Mouse (Mus musculus): ENCODE measurements around the gene Sltm.
A peak's percentile ranks its signal among the peaks of the same experiment; 100 is the strongest.
"Not testable (repeated sequence)": the region's sequence is repeated elsewhere in the genome, so short reads cannot be mapped to it uniquely, and the experiment has no call there.

The Sltm gene

DNA sequence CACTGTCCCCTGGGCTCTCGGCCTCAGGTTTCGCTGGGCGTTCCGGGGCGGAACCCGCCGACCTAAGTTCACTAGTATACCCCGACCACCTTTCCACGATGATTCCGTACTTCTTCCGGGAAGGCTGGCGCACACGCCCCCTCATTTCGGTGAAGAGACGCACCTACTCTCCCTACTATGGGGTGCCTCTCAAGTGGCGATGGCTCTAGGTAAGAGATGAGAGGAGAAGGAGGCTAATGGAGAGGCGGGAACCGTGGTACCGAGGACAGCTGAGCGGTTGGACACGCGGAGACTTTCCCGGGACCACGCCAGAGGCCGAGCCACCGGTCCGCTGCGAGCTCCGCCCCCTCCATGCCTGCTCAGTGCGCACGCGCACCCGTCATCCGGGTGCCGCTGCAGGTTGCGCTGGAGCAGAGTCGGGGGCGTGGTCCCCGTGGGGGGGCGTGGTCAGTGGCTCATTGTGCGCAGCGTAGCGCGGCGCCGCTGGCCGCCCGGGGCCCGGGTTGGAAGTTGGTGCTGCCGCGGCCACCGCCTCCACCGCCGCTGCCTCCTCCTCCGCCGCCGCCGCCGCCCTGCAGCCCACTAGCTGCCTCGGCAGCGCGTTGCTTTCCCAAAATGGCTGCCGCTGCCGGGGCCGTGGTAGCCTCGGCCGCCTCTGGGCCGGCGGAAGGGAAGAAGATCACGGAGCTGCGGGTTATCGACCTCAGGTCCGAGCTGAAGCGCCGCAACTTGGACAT is at the start of gene Sltm:
Gene Sltm, plus strand, starts transcription at position 450 of the 737 bp plus-strand sequence.
- peak; percentile 96 for DNase-seq (ENCODE audit: low spot score)

- DNase-seq (ENCODE audit: low spot score): no peak
These were observed 49.5 kb upstream of the Sltm start for GRCm38 (mm10) chr9:70493038-70493437.

DNA sequence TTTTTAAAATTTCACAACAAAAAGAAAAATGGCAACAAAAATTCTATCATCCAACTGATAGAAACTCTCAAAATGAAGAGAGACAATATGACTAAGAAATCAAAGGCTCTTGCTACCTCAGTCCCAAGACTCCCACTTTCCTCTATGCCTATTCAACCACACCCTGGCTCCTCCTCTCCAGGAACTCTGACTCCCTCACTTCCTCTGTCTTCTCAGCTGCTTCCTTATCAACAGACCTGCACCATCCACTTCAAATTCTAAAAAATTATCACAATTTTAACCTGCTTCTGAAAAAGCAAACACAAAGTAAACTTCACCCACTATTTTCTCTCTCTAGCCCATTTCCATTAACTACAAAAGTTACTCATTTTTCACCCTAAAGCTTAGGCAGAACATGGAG is 45.6 kb upstream of the Sltm start:
- DNase-seq (ENCODE audit: low spot score): no peak

DNA sequence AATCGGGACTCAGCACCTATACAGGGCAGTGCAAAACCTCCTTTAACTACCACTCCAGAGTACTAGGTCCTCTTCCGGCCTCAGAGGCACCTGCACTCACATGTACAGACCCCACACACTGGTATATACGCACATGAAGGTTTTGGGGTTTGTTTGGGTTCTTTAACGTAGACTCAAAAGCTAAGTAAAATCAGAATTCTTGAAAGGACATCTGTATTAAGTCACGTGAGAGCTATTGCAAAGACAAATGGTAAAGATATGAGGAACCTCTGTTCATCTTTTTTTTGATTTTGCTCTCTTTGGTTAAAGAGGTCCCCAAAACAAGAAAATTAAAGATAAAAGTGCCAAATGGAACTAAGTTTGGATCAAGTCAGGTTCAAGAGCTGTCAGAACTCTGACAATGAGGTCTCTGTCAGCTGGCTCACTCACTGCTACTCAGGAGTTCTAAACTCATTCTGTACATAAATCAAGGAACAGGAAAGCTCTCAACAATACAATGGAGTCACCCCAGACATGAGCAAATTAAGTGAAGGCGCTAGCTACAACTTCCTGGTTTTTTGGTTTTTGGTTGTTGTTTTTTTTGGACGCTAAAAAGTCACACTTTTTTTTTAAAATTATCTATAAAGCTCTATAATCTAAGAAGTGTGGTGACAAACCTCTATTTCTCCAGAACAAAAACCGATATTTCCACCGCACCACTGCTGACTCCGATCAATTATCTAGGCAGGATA is 40.1 kb upstream of the Sltm start:
- no peak for DNase-seq (ENCODE audit: low spot score)

- DNase-seq (ENCODE audit: low spot score): peak; percentile 47
These were observed 39.4 kb upstream of the Sltm start for GRCm38 (mm10) chr9:70503015-70503603.

DNA sequence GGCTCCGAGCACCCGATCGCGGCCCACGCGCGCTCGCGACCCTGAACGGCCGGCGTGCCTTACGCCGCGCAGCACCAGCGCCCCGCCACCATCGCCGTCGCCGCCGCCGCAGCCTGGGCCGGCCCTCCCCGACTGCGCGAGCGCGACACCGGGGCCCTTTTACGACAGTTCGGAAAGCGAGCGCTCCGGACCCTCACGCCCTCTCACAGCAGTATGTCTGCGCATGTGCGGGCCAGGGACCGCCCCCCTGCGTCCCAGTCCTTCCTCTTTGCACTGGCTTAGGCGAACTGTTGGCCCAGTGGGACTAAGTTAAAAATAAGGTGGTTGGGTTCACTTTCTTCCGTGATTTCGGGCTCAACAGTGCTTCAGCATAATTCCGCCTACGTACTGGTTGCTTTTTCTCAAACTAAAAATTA is 38.9 kb upstream of the Sltm start, which contains the start of gene Rnf111:
Gene Rnf111, minus strand, starts transcription at position 100 of the 416 bp plus-strand sequence.
- DNase-seq (ENCODE audit: low spot score): peak; percentile 95

DNA sequence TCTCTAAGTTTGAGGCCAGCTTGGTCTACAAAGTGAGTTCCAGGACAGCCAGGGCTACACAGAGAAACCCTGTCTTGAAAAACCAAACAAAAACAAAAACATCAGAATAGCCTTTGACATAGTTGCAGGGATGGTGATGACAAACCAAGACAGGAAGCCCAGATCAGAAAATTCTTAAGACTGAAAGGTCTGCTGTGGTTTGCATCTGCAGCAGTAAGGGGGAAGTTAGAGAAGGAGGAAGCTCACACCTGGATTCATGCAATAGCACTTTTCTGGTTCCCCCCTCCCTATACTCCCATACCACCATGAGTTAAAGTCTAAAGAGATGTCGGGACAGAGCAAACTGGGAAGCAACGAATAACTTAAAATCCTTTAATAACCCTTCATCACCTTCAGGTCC is 36.4 kb upstream of the Sltm start:
- no peak for DNase-seq (ENCODE audit: low spot score)

DNA sequence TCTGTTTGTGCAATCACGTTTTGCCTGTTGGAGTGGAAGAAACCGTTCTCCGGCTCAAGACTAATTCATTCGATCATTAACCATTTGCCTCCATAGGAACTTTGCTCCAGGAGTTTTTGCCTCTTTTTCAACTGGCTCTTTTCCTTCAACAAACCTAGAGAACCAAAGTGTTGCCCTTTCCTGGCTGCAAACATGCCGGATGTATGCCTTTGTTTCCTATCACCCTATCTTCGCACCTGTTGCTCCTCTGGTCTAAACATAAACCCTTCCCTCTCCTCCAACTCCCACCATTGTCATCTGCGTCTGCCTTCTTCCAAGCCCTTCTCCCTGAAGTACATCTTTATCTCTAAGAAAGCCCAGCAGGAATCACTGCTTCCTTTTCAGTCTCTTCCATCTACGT is 35.8 kb upstream of the Sltm start:
- DNase-seq (ENCODE audit: low spot score): no peak

- DNase-seq (ENCODE audit: low spot score): peak; percentile 79
These were observed 32.5 kb upstream of the Sltm start for GRCm38 (mm10) chr9:70509906-70510525.

DNA sequence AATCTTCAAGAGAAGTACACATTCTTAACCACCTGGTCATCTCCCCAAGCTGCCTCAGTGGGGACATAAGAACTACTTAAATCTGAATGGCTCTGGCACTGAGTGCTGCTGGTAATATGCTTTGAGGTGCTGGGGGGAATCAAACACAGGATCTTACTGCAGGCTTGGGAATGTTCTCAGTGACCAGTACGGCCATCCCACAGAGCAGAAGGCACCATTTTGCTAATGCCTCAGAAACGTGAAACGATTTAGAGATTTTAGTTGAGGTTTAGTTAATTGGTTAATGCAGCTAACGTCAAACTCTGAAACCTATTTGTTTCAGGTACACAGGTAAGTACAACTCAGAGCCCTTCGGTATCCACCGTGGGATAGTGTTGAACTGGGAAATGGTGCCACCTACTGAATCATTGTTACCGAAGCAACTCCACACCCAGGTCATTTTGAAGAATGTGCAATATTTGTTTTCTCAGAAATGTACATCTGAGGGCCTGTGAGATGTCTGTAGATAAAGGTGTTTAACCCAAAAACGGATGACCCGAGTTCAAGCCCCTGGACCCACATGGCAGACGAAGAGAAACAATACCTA is 31.5 kb upstream of the Sltm start:
- DNase-seq (ENCODE audit: low spot score): no peak

DNA sequence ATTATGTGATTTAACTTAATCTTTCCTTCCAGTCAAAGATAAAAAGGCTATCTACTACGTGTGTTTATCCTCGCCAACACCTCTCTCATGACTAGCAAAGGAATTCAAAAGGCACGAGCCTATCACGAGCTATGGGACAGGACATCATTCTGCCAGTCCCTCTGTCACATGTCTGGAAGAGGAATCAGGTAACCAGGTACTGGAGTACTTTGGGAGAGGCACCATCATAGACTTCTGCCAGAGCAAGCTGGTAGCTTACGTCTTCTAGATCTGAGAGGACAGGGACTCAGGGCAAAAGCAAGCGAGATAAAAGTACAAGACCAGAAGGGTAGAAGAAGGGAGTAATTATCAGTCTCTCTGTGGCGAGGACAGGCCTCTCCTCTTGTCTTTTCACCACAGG is 30.9 kb upstream of the Sltm start:
- DNase-seq (ENCODE audit: low spot score): no peak

DNA sequence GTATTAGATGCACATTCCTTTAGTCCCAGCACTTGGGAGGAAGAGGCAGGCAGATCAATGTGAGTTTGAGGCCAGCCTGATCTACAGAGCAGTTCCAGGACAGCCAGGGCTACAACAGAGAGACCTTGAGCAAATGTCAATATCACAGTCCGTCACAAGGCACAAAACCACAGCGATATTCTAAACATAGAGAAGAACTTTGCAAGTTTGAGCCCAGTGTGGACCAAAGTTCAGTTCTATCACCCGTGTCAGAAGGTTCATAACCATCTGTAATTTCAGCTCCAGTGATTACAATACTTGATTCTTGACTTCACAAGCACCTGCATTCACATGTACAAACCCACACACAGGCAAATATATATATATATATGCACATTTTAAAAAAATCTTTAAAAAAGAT is 21.9 kb upstream of the Sltm start:
- DNase-seq (ENCODE audit: low spot score): no peak

- DNase-seq (ENCODE audit: low spot score): no peak
These were observed 18.7 kb upstream of the Sltm start for GRCm38 (mm10) chr9:70523813-70524212.

GRCm38 (mm10) chr9:70524366-70524765 is 18.2 kb upstream of the Sltm start:
- DNase-seq (ENCODE audit: low spot score): no peak

GRCm38 (mm10) chr9:70533328-70533727 is 9.2 kb upstream of the Sltm start:
- DNase-seq (ENCODE audit: low spot score): no peak

GRCm38 (mm10) chr9:70541584-70541983 is 970 bp upstream of the Sltm start:
- DNase-seq (ENCODE audit: low spot score): no peak

- peak; percentile 56 for DNase-seq (ENCODE audit: low spot score)
These were observed 710 bp downstream of the Sltm start for GRCm38 (mm10) chr9:70543048-70543880.

- DNase-seq (ENCODE audit: low spot score): peak; percentile 55
These were observed 1.4 kb downstream of the Sltm start for GRCm38 (mm10) chr9:70543985-70544384.

GRCm38 (mm10) chr9:70544831-70545230 is 2.3 kb downstream of the Sltm start:
- no peak for DNase-seq (ENCODE audit: low spot score)

- not testable (repeated sequence) for DNase-seq (ENCODE audit: low spot score)
These were observed 4.0 kb downstream of the Sltm start for GRCm38 (mm10) chr9:70546576-70546975.

- DNase-seq (ENCODE audit: low spot score): no peak
These were observed 5.8 kb downstream of the Sltm start for GRCm38 (mm10) chr9:70548304-70548703.

All from adipocyte (in vitro differentiated cells).